Mouse (Mus musculus) Muller cell, postnatal 12 days (primary cell): ENCODE results near the gene Gatd1.

Experiments
- DNase-seq: peaks from one replicate; pipeline ENCODE4 v3.0.0-alpha.2; 2015; ENCODE audit errors: inconsistent ontology term

Gene Gatd1

DNA sequence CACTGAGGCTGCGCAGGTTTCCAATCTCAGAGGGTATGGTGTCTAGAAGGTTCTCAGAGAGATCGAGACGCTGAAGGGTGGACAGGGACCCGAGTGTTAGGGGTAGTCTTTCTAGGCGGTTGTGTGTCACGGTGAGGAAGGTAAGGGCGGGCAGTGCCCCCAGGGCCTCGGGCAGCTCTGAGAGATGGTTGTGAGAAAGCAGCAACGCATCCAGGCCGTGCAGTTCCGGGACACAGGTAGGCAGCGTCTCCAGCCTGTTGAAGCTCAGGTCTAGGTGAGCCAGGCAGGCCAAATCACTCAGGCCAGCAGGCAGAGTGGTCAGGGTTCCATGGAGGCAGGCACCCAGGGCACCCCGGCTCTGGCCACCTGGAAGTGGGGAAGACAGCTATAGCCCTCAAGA, 28.3 kb upstream of the Gatd1 start:
- no peak for DNase-seq

DNA sequence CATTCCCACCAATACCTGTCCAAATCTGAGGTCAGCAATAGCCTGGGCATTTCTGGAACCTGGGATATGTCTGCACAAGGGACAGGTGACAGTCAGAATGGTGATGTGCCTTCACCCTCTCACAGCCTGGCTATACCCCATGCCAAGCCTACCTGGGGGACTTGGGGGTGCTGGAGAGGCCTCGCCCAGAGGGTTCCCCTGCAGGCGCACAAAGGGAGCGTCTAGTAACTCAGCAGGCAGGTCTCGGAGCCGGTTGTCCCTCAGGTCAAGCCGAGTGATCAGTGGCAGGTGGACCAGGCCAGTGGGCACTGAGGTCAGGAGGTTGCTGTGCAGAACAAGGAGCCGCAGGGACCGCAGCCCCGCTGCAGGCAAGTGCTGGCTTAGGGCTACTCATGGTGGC, 27.5 kb upstream of the Gatd1 start:
- DNase-seq: no peak

DNA sequence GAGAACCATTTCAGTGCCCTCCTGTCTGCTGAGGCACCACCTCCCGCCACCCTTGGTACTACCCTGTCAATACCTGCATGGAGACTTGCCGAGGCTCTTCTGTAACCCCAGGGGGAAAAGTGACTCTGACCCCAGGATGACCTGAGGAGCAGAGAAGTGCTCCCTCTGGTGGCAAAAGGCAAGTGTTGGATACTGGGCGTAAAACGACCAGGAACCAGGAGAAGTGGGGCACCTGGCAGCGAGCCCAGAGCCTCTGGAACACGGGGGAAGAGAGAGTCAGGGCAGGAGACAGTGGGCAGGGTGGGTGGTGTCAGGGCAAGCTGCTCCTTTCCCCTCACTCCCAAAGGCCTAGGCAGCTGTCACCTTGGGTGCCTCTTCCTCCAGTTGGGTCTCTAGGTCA, 26.7 kb upstream of the Gatd1 start:
- peak; percentile 75 for DNase-seq

DNA sequence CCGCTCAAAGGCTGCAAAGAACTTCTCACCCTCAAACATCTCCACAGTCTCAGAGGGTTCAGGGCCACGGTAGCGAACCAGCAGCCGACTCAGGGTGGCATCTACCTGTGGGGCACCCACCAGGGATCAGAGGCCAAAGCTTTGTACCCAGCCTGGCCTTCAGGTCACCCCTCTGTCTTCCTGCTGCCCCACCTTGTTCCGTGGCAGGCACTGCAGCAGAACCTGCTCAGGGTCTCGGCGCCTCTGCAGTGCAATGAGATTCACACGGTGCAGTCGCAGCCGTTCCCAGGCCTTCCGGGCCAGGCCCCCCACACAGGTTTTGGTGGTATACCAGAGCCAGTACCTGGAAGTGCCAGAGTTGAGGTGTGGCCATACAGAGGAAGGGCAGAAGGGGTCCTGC, 25.9 kb upstream of the Gatd1 start:
- DNase-seq: no peak

DNA sequence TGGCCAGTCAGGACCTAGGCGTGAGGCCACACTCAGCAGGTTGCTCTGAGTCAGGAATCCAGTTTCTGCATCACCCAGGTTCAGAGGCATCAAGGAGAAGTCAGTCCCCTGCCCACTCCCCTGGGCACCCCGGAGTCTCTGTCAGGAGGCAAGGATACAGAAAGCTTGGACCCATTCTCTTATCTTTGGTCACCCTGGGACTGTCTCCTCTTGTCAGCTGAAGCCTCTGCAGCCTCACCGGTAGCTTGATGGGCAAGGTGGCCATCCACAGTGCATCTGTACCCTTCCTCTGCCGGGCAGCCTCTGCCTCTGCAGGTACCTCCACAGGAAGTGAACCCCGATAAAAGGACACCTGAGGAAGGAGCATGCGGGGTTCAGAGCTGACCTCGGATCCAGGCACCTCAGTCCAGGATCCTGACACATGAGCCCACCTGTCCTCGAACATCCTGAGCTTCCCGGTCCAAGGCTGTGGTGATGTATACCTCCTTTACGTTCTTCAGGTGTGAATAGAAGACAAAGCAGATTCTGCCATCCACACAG, 25.3 kb upstream of the Gatd1 start:
- no peak for DNase-seq

DNA sequence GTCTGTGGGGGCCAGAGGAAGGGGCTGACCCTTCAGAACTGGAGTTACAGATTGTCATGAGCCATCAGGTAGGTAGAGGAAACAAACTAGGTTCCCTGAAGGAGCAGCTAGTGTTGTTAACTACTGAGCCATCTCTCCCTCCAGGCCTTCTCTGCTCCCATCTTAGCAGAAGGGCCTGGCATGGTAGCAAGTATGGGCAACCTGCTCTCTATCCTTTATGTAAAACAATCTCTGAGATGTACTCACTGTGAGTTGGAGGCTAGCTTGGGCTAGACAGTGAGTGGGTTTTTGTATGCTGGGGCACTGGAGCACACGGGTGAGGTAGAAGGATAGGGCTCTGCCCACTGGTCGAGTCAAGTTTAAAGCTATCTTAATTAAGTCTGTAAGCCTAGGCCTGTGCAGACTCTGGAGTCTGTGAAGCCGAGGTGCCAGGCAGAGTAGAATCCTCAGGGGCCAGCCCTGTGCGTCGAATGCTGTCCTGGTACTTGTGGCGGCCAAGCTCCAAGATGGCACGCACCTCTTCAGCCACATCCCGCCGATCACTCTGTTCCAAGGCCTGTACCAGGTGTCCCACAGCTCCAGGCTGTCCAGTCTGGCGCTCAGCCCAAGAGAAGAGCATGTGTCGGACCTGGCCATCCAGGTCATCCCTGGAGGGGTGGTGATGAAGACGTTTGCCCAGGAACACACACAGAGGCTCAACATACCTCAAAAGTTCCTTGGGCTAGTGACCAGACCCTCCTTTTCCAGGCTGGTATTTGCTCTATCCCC, 24.4 kb upstream of the Gatd1 start:
- no peak for DNase-seq

DNA sequence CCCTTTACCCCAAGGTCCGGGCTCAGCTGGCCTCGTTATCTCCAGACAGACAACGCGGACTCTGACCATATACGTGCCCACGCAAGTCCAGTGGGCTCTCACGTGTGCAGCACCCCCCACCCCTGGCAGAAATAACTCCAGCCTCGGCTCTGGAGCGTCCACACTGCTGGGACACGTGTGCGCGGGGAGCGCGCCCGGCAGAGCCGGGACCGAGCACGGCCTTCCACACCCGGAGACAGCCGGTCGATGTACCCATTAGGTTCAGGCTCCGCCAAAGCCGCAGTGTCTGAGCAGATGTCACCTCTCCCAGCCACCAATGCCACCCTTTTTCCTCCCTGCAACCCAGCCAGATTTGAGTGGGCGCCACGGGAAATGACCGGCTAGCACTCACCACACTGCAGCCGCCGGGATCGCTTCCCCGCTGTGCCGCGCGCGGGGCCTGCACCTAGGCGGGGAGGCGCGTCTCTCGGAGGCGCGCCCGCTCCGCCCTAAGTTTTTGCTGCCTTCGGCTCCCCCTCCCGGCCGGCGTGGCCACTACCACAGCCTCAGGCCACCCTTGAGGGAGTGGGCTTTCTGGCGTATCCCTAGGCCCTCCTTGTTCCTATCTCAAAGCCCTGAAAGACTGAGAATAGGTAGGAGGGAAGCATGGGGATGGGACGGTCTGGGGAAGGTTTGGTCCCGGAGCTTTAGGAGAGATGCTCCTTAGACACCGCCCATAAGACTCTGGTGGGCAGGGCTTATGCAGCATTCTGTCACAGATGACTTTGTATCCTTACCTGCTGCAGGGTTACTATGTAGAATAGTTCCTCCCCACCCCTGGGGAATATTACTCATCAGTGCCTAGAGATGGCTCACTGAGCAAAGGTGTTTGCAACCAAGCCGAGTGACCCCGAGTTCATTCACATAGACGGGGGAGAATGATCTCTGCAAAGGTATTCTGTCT, 23.5 kb upstream of the Gatd1 start, which contains the start of gene Slc25a22:
Gene Slc25a22, minus strand, starts transcription at position 715 of the 943 bp plus-strand sequence.
- peak; percentile 89 for DNase-seq

DNA sequence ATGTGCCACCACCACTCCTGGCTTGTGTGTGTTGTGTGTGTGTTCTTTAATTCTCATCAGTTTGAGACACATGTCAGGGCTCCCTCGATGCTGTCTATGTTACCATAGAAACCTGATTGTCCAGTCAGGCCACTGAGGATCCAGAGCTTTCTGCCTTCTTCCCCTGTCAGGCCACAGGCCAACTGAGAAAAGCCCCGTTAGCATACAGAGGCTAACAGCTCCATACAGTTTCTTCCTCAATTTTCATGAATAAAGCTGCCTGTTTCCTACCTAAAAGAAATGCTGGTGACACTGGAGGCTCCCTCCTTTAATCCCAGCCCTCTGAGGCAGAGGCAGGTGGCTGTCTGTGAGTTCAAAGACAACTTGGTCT, 22.6 kb upstream of the Gatd1 start:
- no peak for DNase-seq

DNA sequence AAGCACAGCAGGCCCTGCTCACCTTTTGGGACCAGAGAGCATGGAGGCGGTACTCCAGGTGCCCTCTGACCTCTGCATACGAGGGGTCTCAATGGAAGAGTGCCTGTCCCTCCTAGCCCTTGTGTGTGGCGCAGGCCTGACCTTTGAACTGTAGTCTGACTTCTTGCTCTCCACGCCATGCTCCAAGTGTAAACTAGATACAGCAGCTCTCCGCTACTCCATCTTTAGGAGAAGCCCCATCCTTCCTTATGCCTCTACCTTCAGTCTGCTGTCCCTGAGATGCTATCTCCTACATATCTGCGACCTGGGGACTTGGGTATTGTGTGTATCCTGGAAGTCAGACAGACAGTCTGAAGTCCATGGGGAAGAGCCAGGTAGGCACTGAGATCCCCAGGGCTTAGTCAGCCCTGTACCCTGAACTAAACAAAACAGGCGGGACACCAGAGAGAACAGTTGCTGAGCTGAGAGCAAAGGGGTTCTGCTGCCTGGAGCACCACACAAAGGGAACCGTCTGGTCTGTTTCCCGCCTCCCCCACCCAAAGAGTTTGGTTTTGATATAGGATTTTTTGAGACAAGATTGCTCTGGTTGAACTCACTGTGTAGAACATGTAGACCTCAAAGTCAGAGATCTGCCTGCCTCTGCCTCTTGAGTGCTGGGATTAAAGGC, 22.1 kb upstream of the Gatd1 start:
- no peak for DNase-seq

DNA sequence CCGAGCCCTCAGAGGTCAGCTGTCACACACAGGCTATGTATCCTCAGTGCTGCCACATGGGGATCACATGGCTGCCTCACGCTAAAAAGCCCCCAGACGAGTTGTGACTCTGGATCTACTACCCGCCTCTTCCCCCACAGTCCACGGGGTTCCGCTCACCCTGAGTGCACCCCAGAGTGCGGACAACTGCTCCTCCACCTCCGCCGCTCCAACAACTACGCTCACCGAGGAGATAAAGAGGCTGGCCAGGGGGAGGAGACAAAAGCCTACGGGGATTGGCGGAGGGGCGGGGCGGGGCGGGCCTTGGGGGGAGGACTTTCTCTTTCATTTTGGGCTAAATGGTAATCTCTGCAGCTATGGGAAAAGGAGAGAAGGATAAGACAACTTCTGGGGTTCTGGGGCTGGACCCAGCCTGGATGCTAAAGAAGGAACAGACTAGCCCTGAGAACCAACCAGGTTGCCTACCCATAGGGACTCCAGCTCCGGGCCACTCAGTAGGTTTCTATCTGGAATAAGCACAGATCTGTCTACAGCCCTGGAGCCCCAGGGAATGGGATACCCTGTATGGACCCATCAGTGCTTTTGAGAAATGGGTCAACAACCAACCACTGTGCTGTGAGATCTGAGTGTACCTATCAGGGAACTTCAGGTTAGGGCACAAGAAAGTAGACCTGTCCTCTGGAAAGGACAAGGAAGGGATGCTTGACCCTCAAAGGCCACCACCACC, 21.4 kb upstream of the Gatd1 start:
- peak; percentile 75 for DNase-seq

DNA sequence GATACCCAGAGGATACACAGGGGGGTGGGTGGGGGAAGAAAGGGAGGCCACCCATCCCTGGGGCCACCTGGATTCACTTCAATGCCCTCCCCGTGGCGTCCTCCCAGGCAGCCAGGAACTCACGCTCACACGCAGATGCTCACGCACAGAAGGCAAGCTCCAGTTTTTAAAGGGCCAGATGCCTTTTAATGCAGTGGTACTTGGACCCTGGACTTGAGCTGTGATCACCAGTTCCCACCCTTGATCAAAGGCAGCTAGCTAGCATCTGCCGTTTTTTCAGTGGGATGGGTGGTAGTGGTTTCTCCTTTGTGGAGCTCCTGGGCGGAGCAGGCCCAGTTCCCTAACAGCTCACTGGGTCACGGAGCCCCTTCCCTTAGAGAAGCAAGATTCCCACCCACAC, 20.5 kb upstream of the Gatd1 start:
- DNase-seq: peak; percentile 43

DNA sequence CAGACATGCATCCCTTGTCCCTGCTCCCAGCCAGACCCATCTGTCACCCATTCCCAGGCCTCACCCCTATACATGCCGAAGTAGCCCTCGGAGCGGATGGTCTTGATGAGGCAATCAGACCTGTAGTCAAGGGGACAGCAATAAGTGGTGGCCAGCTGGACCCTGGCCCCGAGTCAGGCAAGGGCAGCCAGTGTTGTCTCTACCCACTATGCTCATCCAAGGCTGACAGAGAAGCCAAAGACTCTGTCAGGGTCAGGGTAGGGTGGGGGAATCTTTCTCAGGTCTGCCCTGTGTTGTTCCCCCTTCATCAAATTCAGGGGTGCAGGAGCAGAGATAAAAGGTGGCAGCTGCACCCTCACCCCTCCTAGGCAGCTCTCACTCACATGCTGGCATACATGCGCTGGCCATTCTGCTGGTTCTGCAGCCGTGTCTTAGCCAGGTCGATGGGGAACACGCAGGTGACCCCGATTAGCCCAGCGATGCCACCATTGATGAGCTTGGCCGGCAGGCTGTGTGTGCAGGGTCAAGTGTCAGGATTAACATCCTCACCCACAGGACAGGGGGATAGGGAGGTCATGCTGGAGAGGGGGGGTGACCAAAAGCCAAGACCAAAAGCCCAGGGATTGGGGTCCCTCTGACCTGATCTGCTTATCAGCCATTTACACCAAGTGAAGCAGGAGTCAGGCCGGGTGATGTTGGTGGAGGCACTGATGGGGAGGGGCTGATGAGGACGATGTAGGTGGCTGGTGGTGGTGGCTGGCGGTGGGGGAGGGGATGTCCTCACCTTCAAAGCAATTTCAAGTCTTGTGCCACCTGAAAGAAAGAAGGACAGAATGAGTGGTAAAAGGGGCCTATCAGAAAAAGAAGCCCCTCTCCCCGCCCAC, 19.8 kb upstream of the Gatd1 start:
- DNase-seq: no peak

DNA sequence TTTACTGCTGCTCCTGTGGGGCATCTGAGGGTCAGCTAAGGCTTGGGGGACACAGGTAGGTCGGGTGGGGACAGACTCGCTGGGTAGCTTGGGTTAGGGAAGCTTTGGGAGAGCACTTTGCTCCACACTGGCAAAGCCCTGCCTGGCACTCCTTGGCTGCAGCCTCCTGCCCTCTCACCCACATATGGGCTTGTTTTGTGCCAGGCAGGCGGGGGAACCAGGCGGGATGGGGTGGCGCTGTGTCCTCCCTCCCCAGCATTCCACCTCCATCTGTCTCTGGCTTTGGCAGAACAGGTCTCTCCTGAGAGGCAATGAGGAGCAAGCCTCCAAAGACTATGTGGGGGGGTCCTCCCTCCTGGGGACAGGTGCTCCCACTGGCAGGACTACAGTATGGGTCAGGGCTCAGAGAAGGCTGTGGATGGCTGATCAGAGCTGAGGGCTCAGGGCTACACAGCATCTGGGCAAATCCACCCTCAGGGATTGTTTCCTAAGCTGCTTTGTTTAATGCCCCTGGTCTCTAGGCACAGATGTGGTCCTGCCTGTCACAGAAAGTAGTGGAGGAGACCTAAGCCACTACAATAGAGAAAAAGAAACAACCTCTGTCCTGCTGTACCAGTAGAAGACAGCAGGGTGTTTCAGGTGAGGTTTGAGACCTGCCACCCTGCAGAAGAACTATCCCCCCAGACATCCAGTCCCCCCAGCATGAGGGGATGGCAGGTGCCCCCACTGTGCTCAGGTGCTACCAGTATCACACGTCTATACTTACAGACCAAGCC, 19.0 kb upstream of the Gatd1 start:
- no peak for DNase-seq

DNA sequence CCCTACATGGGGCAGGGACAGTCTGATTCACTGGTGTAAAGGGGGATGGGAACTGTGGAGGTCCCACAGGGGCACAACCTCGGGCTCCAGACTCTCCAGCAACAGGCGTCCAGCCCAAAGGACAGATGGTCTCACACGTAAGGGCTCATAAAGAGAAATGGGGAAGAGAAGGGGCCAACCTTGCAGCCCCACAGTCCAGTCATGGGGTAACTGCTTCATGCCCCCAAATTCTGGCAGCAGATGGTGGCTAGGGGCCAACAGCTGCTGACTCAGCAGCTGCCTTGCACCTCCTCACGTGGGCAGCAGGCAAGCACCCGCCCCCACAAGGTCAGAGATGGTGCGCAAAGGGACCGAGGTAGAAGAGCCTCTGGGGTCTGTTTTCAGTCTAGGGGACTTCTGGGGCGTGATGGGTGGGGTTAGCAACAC, 18.3 kb upstream of the Gatd1 start:
- no peak for DNase-seq

DNA sequence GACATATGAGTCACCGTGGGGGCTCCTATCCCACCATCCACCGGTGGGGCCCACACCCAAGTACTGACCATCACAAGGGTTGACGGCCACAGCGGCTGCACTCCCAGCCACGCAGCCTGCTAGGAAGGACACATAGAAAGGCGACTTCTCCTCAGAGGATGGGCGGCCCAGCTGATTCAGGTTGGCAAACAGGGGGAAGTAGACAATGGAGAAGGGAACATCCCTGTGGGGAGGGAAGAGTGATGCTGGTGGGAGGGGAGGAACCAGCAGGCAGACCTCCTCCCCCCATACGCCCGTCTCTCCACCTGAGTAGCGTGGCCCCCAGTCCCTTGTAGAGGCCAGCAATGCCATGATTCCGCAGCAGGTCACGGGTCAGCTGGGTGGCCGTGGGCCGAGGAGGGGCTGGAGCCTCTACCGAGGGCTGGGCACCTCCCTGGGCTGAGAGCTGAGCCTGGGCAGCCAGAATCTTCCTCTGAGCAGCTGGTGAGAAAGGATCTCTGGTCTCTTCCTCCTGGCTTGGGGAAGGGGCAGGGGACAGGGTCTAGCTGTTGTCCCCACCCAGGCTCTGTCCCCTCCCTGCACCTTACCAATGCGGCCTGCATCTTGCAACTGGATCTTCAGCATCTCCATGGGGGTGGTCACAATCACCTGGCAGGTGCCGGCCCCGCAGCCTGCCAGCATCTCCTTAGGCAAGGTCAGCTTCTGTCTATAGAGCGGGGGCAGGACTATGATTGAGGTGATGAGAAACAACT, 17.7 kb upstream of the Gatd1 start:
- DNase-seq: no peak

DNA sequence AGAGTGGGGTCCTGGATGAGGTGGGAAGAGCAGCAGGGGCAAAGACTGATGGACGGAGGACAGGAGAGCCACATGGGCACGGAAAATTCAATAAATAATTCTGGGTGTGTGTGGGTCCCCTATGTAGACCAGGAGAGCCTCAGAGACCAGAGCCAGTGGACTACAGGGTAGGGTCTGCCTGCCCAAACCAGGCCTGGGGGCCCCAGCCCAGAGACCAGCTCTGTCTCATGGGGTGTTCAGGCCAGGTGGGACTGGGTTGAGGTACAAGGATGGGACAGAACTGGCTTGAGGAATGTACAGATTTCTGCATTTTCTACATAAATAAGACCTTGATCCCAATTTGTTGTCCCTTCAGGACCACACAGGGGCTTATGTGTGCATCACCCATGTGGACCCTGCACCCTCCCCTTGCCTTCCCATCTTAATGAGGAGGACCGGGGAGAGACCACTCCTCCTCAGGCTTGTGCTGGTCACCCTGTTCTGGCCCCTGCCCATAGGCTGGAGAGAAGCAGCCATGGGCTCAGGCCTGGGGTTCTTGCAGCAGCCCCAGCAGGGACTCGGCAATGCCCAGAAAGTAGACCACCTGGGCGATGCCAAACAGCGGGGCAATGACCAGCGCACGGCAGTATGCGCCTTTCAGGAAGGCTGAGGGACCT, 16.8 kb upstream of the Gatd1 start:
- DNase-seq: no peak

DNA sequence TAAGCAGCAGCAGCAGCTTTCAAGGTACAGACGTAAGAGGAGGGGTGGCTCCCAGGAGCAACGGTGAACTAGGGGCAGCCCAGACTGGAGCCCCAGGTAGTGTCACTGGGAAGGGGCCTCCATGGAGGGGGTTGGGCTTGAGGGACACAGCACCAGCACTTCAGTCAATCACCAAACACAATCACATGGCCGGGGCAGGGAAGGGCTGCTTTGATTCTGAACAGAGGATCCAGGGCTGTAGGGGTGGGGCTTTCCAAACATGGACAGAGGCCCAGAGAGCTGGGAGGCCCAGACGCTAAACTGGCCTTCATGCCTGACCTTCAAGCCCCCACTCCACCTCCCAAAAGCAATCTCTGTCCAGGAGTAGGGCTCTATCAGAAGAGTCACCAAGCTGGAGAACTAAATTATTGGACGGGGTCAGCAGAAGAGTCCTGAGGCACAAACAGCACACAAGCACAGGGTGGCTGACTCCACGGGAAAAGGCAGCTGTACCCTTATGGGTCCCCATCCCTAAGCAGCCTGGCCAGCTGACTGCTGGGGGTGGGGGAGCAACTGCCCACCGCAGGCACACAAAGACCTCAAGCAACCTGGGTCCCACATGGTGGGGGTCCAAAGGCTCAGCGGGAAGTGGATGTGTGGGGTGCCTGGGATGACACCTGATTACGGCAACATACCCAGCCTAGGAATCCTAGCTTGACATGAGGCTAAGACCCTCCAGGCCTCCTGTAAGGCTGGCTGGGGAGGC, 16.1 kb upstream of the Gatd1 start:
- DNase-seq: no peak

DNA sequence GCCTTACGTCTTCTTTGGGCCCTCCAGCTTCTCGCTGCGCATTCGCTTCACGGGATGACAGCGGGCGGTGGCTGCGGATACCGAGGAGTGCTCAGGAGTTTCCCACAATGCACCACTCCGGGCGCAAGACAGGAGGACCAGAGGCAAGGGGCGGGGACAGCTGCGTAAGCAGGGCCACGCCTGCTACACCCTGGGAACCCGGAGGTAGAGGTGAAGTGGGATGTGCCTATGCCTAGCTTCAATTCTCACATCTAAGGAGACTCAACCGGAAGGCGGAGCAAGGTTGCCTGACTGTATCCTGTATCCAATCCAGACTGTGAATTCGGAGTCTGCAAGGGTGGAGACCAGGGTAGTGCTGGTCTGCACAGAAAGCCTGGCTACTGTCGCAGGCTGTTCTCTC, 15.4 kb upstream of the Gatd1 start, which contains the start of gene Cend1:
Gene Cend1, minus strand, starts transcription at position 182 of the 400 bp plus-strand sequence.
- peak; percentile 75 for DNase-seq
